Mouse (Mus musculus): Measurements from ENCODE around the gene Wbp2nl.

DNA sequence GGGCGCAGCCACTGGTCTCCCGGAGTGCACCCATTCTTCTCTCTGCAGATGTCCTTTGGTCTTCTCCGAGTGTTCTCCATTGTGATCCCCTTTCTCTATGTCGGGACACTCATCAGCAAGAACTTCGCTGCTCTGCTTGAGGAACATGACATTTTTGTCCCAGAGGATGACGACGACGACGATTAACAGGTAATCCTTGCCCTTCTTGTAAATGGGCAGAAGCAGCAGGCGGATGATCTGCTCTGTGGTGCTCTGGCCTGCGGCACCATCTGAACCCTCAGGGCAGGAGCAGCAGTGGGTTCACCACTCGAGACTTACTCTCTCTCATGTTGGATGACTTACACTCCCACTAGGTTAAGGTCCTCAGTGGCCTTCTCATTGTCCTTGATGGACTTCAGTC is 49.1 kb downstream of the Wbp2nl start:
- TF ChIP-seq CTCF (IDR thresholded peaks at IDR 0.05; ENCODE audit: low read depth) (no peak), EP300 (IDR thresholded peaks at IDR 0.05; ENCODE audit: low read depth) (no peak)
